Mouse (Mus musculus) CH12.LX (cell line): Measurements from ENCODE around the gene Dglucy. TPM values are rescaled to one million over a fixed set of nuclear protein-coding genes. Genes with fewer than 3 reads are reported as not detected.

Source experiments
- DNase-seq: peaks from one replicate; pipeline ENCODE4 v3.0.0-alpha.2; 2013; ENCODE audit errors: extremely low read depth
- H3K27ac ChIP-seq: 2 replicates; pipeline ENCODE4 v1.5.1; 2012; ENCODE audit warnings: low read depth, mild to moderate bottlenecking, control low read depth, moderate library complexity; ENCODE audit not compliant: insufficient read depth
- H3K27me3 ChIP-seq: replicated peaks from 2 replicates; pipeline ENCODE3; 2012; ENCODE audit warnings: inconsistent platforms
- H3K36me3 ChIP-seq, 2 experiments: replicated peaks in 1 of 2; 2 replicates each; pipeline versions ENCODE3 to v1.6.1; 2012; ENCODE audit warnings: inconsistent platforms in 1 of 2, low read length in 1 of 2, mild to moderate bottlenecking in 1 of 2, mixed read lengths in 1 of 2, moderate library complexity in 1 of 2; ENCODE audit not compliant: control insufficient read depth in 1 of 2, insufficient read depth in 1 of 2
- H3K4me1 ChIP-seq, 2 experiments: 2 replicates each; pipeline ENCODE4 v1.6.1; 2012; ENCODE audit warnings: inconsistent platforms in 1 of 2, moderate library complexity in 1 of 2; ENCODE audit not compliant: insufficient read depth in 2 of 2, control insufficient read depth in 1 of 2
- H3K4me2 ChIP-seq: 2 replicates; pipeline ENCODE4 v1.6.1; 2012; ENCODE audit warnings: low read depth, mild to moderate bottlenecking, control low read depth; ENCODE audit not compliant: poor library complexity, insufficient read depth, severe bottlenecking
- H3K4me3 ChIP-seq, 3 experiments: fragments of 150-350 bp in 1 of 3; sonication (generic) in 1 of 3; replicated peaks in 1 of 3; 2 replicates each; pipeline versions ENCODE3 to v1.5.1; 2011 to 2012; ENCODE audit warnings: low read depth in 2 of 3, low read length in 2 of 3, mild to moderate bottlenecking in 2 of 3, moderate library complexity in 2 of 3, control low read depth in 1 of 3, improper control_type of control experiment in 1 of 3, inconsistent platforms in 1 of 3, mixed read lengths in 1 of 3; ENCODE audit not compliant: poor library complexity in 1 of 3
- H3K79me2 ChIP-seq: replicated peaks from 2 replicates; pipeline ENCODE4 v1.6.1; 2012; ENCODE audit warnings: mild to moderate bottlenecking, moderate library complexity; ENCODE audit not compliant: control insufficient read depth, poor library complexity, insufficient read depth, severe bottlenecking; ENCODE audit errors: extremely low read depth
- H3K9ac ChIP-seq: 2 replicates; pipeline ENCODE4 v1.6.1; 2012; ENCODE audit warnings: low read depth, mild to moderate bottlenecking, control low read depth, moderate library complexity; ENCODE audit not compliant: insufficient read depth
- H3K9me3 ChIP-seq: replicated peaks from 2 replicates; pipeline ENCODE3; 2012; ENCODE audit warnings: low read length, inconsistent platforms, mixed read lengths
- BHLHE40 ChIP-seq: IDR thresholded peaks from 2 replicates; pipeline ENCODE4 v1.6.1; 2011; ENCODE audit warnings: mild to moderate bottlenecking, low read depth, low read length, improper control_type of control experiment
- CHD1 ChIP-seq: IDR thresholded peaks from 2 replicates; pipeline ENCODE4 v1.6.1; 2012; ENCODE audit warnings: low read depth, low read length, improper control_type of control experiment, inconsistent platforms
- CTCF ChIP-seq, 2 experiments: IDR thresholded peaks in 1 of 2; conservative IDR thresholded peaks in 1 of 2; 2 replicates each; pipeline ENCODE4 v1.5.1; 2011 to 2012; ENCODE audit warnings: low read depth in 2 of 2, low read length in 2 of 2, improper control_type of control experiment in 1 of 2, inconsistent platforms in 1 of 2, mild to moderate bottlenecking in 1 of 2, moderate library complexity in 1 of 2
- E2F4 ChIP-seq: IDR thresholded peaks from 2 replicates; pipeline ENCODE4 v1.6.1; 2011; ENCODE audit warnings: low read depth, low read length, improper control_type of control experiment; ENCODE audit not compliant: insufficient replicate concordance
- ELF1 ChIP-seq: IDR thresholded peaks from 2 replicates; pipeline ENCODE4 v1.6.1; 2014; ENCODE audit warnings: low read depth, mild to moderate bottlenecking, inconsistent platforms, low read length, improper control_type of control experiment
- EP300 ChIP-seq: IDR thresholded peaks from 2 replicates; pipeline ENCODE4 v1.6.1; 2011; ENCODE audit warnings: low read length, improper control_type of control experiment
- ETS1 ChIP-seq: conservative IDR thresholded peaks from 2 replicates; pipeline ENCODE4 v1.6.1; 2012; ENCODE audit warnings: low read depth, mild to moderate bottlenecking, inconsistent platforms, low read length, improper control_type of control experiment, moderate library complexity
- GABPA ChIP-seq: IDR thresholded peaks from 2 replicates; pipeline ENCODE4 v1.6.1; 2012; ENCODE audit warnings: low read depth, low read length, improper control_type of control experiment, inconsistent platforms; ENCODE audit not compliant: insufficient replicate concordance
- JUN ChIP-seq: IDR thresholded peaks from 2 replicates; pipeline ENCODE4 v1.6.1; 2011; ENCODE audit warnings: low read depth, mild to moderate bottlenecking, low read length, improper control_type of control experiment, moderate library complexity; ENCODE audit not compliant: insufficient read depth
- JUND ChIP-seq: conservative IDR thresholded peaks from 2 replicates; pipeline ENCODE4 v1.6.1; 2011; ENCODE audit warnings: low read depth, low read length, improper control_type of control experiment
- MAFK ChIP-seq: IDR thresholded peaks from 2 replicates; pipeline ENCODE4 v1.6.1; 2011; ENCODE audit warnings: low read length, improper control_type of control experiment; ENCODE audit not compliant: insufficient replicate concordance
- MAX ChIP-seq: IDR thresholded peaks from 2 replicates; pipeline ENCODE4 v1.6.1; 2011; ENCODE audit warnings: low read length, improper control_type of control experiment
- MAZ ChIP-seq: IDR thresholded peaks from 2 replicates; pipeline ENCODE4 v1.6.1; 2012; ENCODE audit warnings: low read depth, mild to moderate bottlenecking, inconsistent platforms, low read length, improper control_type of control experiment, moderate library complexity
- MEF2A ChIP-seq: IDR thresholded peaks from 2 replicates; pipeline ENCODE4 v1.6.1; 2014; ENCODE audit warnings: low read depth, mild to moderate bottlenecking, inconsistent platforms, low read length, improper control_type of control experiment, borderline replicate concordance
- MXI1 ChIP-seq: IDR thresholded peaks from 2 replicates; pipeline ENCODE4 v1.6.1; 2011; ENCODE audit warnings: mild to moderate bottlenecking, low read depth, low read length, improper control_type of control experiment
- MYC ChIP-seq: IDR thresholded peaks from 2 replicates; pipeline ENCODE4 v1.6.1; 2011; ENCODE audit warnings: low read depth, mild to moderate bottlenecking, improper control_type of control experiment, low read length
- NELFE ChIP-seq: IDR thresholded peaks from 2 replicates; pipeline ENCODE4 v1.6.1; 2011; ENCODE audit warnings: low read depth, low read length, improper control_type of control experiment
- PAX5 ChIP-seq: IDR thresholded peaks from 2 replicates; pipeline ENCODE4 v1.6.1; 2012; ENCODE audit warnings: low read length, inconsistent platforms, mixed read lengths
- POLR2A ChIP-seq: IDR thresholded peaks from 2 replicates; pipeline ENCODE4 v1.6.1; 2011; ENCODE audit warnings: low read depth, mild to moderate bottlenecking, improper control_type of control experiment, low read length
- POLR2AphosphoS2 ChIP-seq: IDR thresholded peaks from 2 replicates; pipeline ENCODE4 v1.6.1; 2011; ENCODE audit warnings: low read depth, low read length, improper control_type of control experiment
- SIN3A ChIP-seq: IDR thresholded peaks from 2 replicates; pipeline ENCODE4 v1.6.1; 2012; ENCODE audit warnings: low read length, improper control_type of control experiment, inconsistent platforms
- SMC3 ChIP-seq: IDR thresholded peaks from 2 replicates; pipeline ENCODE4 v1.6.1; 2011; ENCODE audit warnings: low read depth, low read length, improper control_type of control experiment
- TCF12 ChIP-seq: IDR thresholded peaks from 2 replicates; pipeline ENCODE4 v1.6.1; 2014; ENCODE audit warnings: low read depth, mild to moderate bottlenecking, inconsistent platforms, low read length, improper control_type of control experiment
- UBTF ChIP-seq: IDR thresholded peaks from 2 replicates; pipeline ENCODE4 v1.6.1; 2012; ENCODE audit warnings: low read depth, mild to moderate bottlenecking, inconsistent platforms, low read length, improper control_type of control experiment, moderate library complexity
- USF1 ChIP-seq: IDR thresholded peaks from 2 replicates; pipeline ENCODE4 v1.6.1; 2014; ENCODE audit warnings: low read depth, mild to moderate bottlenecking, inconsistent platforms, low read length, improper control_type of control experiment
- USF2 ChIP-seq: conservative IDR thresholded peaks from 2 replicates; pipeline ENCODE4 v1.6.1; 2011; ENCODE audit warnings: low read depth, low read length, improper control_type of control experiment
- ZKSCAN1 ChIP-seq: IDR thresholded peaks from 2 replicates; pipeline ENCODE4 v1.6.1; 2012; ENCODE audit warnings: low read depth, inconsistent platforms, low read length, improper control_type of control experiment, borderline replicate concordance
- ZMIZ1 ChIP-seq: IDR thresholded peaks from 2 replicates; pipeline ENCODE4 v1.6.1; 2012; ENCODE audit warnings: low read depth, mild to moderate bottlenecking, inconsistent platforms, low read length, improper control_type of control experiment
- ZNF384 ChIP-seq: IDR thresholded peaks from 2 replicates; pipeline ENCODE4 v1.6.1; 2012; ENCODE audit warnings: low read depth, low read length, improper control_type of control experiment, inconsistent platforms
- dilution Hi-C: fragments of 300-500 bp; cut with MboI; formaldehyde crosslinking; loops from 2 replicates; pipeline ENCODE4 v1.14.3; 2020; ENCODE audit warnings: low sequenced_read_pairs; ENCODE audit not compliant: extremely low pct_unique_long_range_greater_than_20kb, extremely low pct_ligation_motif_present
- in situ Hi-C: fragments of 300-500 bp; cut with MboI; formaldehyde crosslinking; loops from 3 replicates; pipeline ENCODE4 v1.14.3; 2019; ENCODE audit warnings: low sequenced_read_pairs, low pct_ligation_motif_present, low pct_unique_long_range_greater_than_20kb, mixed read lengths
- polyA plus RNA-seq: library from polyadenylated mRNA; unstranded; fragments of >175 nt; gene quantifications from 2 replicates; pipeline ENCODE4 v1.2.1, GENCODE M21; 2012; ENCODE audit warnings: low read depth; ENCODE audit not compliant: insufficient read length
- total RNA-seq, 2 experiments: library from RNA; depleted of rRNA; stranded (reverse); fragments of 300-350 nt in 1 of 2; fragments of >200 nt in 1 of 2; gene quantifications; 2 replicates each; pipeline ENCODE4 v1.2.3; 2012 to 2014

Dglucy gene
- total and polyA plus RNA-seq, 3 experiments: 5.5 to 20.6 (median 10.1) TPM

GRCm38 (mm10) chr12:100846566-100846965 is 67.7 kb downstream of the Dglucy start:
- peaks cover 0 to 10% of the 10 kb centered on the region in 2 experiments; a peak in 2 of 4 replicates for H3K4me1 ChIP-seq
- no peaks in the 10 kb centered on the region for H3K27me3 ChIP-seq
- dilution Hi-C loops: no loop called here
- H3K4me3 ChIP-seq: no peak overlapping the region
- H3K36me3 ChIP-seq: peaks cover 4 to 55% of the 10 kb centered on the region in 2 experiments
- no peak overlapping the region for H3K9ac ChIP-seq
- no peaks in the 10 kb centered on the region for H3K9me3 ChIP-seq
- no peak overlapping the region for H3K4me2 ChIP-seq
- TF ChIP-seq MAFK (no peak), NELFE (no peak), SIN3A (no peak), ZKSCAN1 (no peak), MYC (no peak), ETS1 (no peak), BHLHE40 (no peak), CHD1 (no peak), TCF12 (no peak), PAX5 (no peak), ELF1 (no peak), JUND (no peak), MEF2A (no peak), USF2 (no peak), MAZ (no peak), MAX (no peak), JUN (no peak), POLR2A (no peak)
- in situ Hi-C loops: loop anchor here (10.0 kb wide), 2 partner anchors 202 to 682 kb away; no protein-coding TSS in a partner anchor
- H3K79me2 ChIP-seq: no peaks in the 10 kb centered on the region
- DNase-seq: no peak
- no peak overlapping the region for H3K27ac ChIP-seq

- no peaks in the 10 kb centered on the region for H3K9me3 ChIP-seq
- H3K9ac ChIP-seq: no peak overlapping the region
- in situ Hi-C loops (loop anchor here (10.0 kb wide), 2 partner anchors 203 to 683 kb away; no protein-coding TSS in a partner anchor), dilution Hi-C loops (no loop called here)
- H3K27me3 ChIP-seq: no peaks in the 10 kb centered on the region
- H3K4me1 ChIP-seq: peaks cover 0 to 14% of the 10 kb centered on the region in 2 experiments; a peak in 2 of 4 replicates
- no peaks in the 10 kb centered on the region for H3K79me2 ChIP-seq
- no peak overlapping the region for H3K4me3 ChIP-seq
- DNase-seq: no peak
- peaks cover 2 to 48% of the 10 kb centered on the region in 2 experiments for H3K36me3 ChIP-seq
- H3K27ac ChIP-seq: no peak overlapping the region
- H3K4me2 ChIP-seq: no peak overlapping the region
- TF ChIP-seq E2F4 (no peak), GABPA (no peak), SMC3 (no peak), UBTF (no peak), PAX5 (no peak), ZMIZ1 (no peak), JUND (no peak), MXI1 (no peak), ZNF384 (no peak), POLR2A (no peak), POLR2AphosphoS2 (no peak), USF1 (no peak), EP300 (no peak), CTCF (conservative IDR thresholded peaks at IDR 0.05 in 1 of 2, IDR thresholded peaks at IDR 0.05 in 1 of 2; ENCODE audit: low read depth in 2 of 2, low read length in 2 of 2) (no peak), NELFE (no peak)
Measured at GRCm38 (mm10) chr12:100847437-100848080, 68.7 kb downstream of the Dglucy start.
